Mouse (Mus musculus): Measurements from ENCODE around the gene Tanc1.

Tanc1 gene

GRCm38 (mm10) chr2:59681181-59681580, 69.3 kb downstream of the Tanc1 start:
- no peak for DNase-seq (ENCODE audit: extremely low spot score)

DNA sequence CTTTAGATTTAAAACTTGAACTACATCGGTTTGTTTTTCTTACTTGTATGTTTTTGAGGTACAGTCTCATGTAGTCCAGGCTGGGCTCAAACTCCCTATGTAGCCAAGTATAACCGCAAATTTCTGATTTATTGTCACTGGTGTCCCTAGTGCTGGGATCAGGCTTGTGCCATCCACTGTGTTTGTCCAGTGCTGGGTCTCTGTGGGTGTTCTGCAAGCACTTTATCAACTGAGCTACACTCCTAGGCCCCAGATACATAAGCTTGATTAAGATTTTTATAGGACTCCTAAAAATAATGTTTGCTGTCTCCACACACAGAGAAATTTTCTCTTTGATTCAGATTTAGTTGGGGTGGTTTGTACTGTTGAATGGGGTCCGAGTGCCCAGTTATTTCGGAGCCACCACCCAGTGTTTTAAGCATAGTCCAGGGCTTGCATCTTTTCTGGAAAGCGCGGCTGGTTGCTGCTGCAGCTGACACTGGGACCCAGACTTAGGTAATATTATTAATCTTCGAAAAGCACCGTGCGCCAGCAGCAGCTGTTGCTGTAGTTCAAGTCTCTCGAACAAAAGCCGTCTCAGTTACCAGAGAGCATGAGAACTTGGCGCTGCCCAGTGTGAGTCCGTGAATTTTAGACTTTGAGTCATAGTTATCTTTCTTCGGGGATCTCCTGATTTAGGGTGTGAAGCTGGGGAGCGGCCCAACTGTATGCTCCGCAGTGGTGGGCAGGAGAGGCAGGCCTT, 73.2 kb downstream of the Tanc1 start:
- DNase-seq (ENCODE audit: extremely low spot score) = no peak

DNA sequence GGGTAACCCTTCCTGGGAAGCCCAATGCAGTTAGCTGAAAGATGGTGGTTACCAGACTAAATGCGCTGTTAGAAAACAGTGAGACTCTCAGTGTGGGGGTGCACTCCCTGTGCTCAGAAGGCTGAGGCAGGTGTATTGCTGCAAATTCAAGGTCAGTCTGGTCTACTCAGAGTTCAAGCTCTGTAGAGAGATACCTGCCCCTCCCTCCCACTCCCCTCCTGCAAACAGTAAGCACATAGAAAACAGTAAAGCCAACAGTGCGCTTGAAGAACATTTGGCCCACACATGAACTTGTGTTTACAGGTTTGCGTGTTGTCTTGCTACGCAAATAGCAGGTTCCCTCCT, 73.7 kb downstream of the Tanc1 start:
- DNase-seq (ENCODE audit: extremely low spot score) = no peak

GRCm38 (mm10) chr2:59688261-59689104, 76.6 kb downstream of the Tanc1 start:
- DNase-seq (ENCODE audit: extremely low spot score) = peak; percentile 40

DNA sequence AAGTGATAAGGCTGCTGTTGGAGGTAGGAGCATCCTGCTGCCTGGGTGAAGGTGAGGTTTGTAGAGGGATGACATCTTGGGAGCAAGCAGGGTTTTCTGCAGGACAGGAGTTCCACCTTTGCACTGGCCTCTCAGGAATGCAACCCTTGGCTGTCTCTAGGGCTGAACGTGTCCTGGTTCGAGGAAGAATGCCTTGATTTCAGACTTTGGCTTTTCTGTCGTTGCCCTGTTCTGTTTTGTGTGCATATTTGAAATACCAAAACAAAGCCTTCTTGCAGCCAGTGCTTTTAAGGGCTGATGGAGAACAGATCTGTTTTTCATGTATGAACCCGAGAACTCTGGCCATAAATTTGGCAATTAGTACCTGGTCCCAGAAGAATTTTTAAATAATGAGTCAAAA, 79.3 kb downstream of the Tanc1 start:
- no peak for DNase-seq (ENCODE audit: extremely low spot score)

GRCm38 (mm10) chr2:59693473-59693872, 81.6 kb downstream of the Tanc1 start:
- DNase-seq (ENCODE audit: extremely low spot score) = no peak

DNA sequence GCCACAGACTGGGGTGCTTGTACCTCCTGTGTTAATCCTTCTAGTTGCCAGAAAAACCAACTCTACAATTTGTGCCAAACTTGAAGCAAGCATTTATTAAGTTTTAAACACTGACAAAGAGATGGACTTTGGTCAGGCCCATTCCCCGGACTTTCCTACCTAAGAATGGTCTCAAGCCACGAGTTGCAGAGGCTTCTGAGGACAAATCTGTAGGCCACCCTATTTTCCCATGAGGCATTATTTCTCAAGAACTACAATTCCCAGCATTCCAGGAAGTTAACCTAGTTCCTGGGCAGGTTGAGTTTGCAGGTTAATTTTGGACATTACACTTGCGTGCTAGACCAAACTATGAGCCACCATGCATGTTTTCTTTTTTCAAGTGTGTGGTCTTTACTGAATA, 85.3 kb downstream of the Tanc1 start:
- no peak for DNase-seq (ENCODE audit: extremely low spot score)

GRCm38 (mm10) chr2:59697722-59698634, 86.1 kb downstream of the Tanc1 start:
- DNase-seq (ENCODE audit: extremely low spot score) = peak; percentile 81

GRCm38 (mm10) chr2:59698635-59699300, 86.9 kb downstream of the Tanc1 start:
- DNase-seq (ENCODE audit: extremely low spot score) = no peak

- DNase-seq (ENCODE audit: extremely low spot score) = no peak
Observed at GRCm38 (mm10) chr2:59699893-59700292, 88.1 kb downstream of the Tanc1 start.

DNA sequence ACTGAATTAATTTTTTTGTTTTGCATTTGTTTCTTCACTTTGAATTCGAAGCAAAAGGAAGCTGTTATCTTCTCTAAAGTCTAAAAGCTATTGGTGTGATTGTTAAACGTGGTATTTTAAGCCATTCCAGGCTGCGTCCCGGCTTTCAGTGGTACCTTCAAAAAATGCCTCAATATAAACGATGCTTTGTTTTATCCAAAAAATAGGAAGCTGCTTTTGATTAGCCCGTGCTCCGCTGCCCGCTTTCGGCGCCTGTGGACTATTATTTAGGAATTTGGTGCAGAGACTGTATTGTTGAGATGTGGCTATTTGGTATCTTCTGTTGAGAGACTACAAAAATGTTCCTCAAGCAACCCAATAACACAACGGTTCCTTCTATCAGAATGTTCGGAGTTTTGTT, 93.4 kb downstream of the Tanc1 start:
- no peak for DNase-seq (ENCODE audit: extremely low spot score)

- no peak for DNase-seq (ENCODE audit: extremely low spot score)
Observed at GRCm38 (mm10) chr2:59706806-59707205, 95.0 kb downstream of the Tanc1 start.

GRCm38 (mm10) chr2:59707922-59708706, 96.3 kb downstream of the Tanc1 start:
- no peak for DNase-seq (ENCODE audit: extremely low spot score)

GRCm38 (mm10) chr2:59710771-59711170, 98.9 kb downstream of the Tanc1 start:
- no peak for DNase-seq (ENCODE audit: extremely low spot score)

DNA sequence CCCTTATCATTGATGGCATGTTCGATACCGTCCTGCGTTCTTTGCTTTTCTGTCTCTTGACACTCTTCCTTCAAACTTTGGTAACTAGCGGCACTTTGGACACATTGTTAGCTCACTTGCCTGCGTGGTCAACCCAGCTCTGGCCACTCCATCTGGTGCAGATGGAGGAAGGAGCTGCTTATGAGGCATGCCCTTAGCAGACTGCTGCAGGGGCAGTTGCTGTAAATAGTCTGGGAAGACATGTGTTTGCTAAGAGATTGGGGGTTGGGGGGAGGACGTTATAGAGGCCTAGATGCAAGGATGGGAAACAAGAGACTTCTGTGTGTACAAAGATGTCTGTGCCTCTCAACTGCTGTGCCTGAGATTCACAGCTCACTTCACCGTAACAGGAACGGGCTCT, 100.2 kb downstream of the Tanc1 start:
- no peak for DNase-seq (ENCODE audit: extremely low spot score)

GRCm38 (mm10) chr2:59712484-59712883, 100.6 kb downstream of the Tanc1 start:
- no peak for DNase-seq (ENCODE audit: extremely low spot score)

DNA sequence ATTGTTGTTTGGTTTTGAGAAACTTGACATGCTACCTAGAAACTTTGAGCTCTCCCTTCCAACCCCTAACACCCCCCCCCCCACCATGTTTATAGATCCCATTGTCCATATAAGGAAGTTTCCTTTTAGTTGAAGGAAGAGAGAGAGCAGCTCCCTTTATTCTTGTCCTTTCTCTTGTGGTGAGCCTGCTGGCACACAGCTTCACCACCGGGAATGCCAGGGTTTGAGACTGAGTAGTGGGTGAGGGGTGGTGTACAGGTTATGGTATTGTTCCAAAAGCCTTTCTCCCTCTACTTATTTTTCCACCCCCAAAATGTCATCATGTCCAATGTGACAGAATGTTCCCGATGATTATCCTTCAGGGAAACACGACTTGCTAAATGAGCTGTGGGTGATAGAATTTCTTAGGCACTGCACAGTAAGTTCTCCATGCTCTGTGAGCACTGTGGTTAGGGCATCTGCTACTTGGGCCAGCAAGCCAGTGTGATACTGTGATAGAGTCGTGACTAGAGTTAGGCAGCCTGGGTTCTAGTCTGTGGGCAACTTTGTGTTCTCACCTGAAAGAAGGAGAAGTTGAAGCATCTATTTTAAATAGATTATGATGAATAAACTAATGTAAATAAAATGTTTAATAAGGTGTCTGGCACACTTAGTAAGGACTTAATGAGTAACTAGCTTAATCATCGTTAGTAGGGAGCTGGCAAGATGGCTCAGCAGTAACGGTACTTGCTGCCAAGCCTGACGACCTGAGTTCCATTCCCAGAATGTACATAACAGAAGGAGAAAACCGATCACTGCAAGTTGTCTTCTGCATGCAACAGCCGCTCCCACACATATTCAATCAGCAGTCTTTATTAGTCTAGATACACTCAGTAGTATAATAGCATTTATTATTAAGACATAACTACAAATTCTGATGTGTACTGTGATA, 102.0 kb downstream of the Tanc1 start:
- no peak for DNase-seq (ENCODE audit: extremely low spot score)

DNA sequence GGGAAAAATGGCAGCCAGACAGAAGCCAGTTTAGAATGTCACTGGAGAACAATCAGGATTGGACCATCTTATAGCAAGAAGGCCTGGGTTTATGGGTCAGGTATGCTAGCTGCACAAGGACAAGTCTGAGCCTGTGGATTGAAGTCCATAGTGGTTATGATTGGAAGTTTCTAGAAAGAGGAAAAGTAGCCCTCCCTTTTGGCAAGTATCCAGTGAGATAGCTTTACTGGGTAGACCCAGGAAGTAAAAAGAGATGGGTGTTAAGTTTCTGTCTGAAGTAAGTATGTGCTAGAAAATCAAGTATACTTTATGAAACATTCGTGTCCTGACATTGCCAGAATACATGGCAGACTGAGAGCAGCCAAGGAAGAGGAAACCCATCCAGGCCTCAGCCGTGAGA, 103.2 kb downstream of the Tanc1 start:
- no peak for DNase-seq (ENCODE audit: extremely low spot score)

- DNase-seq (ENCODE audit: extremely low spot score) = no peak
Observed at GRCm38 (mm10) chr2:59716461-59716860, 104.6 kb downstream of the Tanc1 start.
